Mouse (Mus musculus): ENCODE measurements at regions not wholly inside any gene's neighbourhood (a gene's known extent, or its start where the extent isn't known, plus 50 kb on each side); places are given as distances from the start of the nearest gene placed in this dataset.

DNA sequence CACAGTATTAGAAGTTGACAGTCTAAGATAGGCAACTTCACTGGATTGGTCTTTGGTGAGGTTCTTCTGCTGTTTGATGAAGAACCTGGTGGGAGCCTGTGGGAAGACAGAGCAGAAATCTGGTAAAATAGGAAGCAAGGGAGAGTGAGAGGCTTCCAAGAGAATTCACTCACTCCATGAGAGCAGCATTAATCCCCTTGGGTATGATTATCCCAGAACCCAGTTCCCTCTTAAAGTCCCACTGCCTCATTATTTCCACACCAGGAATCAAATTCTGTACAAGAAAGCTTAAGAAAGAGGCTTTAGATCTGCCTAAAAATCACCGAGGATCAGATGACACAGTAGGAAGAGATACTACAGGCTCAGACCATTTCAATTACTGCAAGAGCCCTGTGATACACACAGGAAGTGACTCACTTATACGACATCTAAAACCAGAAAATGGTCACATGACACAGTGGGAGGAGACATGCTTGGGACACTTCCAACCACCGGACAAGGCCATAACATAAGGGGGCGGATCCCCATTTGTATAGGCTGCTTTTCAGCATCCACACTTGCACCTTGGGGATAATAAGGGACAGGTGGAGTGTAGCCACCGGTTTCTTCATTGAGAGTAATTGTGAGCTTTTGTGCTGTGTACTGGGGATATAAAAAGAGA, 168.2 kb downstream of the Cemip2 start:
- TF ChIP-seq CTCF (IDR thresholded peaks at IDR 0.05; ENCODE audit: borderline replicate concordance, insufficient read depth, low read depth, low read length) (no peak), POLR2A (IDR thresholded peaks at IDR 0.05; ENCODE audit: borderline replicate concordance, insufficient read depth, low read length) (no peak)

Measured in cerebellum, adult 2 months (tissue).